Mouse (Mus musculus) natural killer cell, adult 2 months (primary cell): ENCODE measurements around the gene Smco3.

Experiments used
- DNase-seq, 2 experiments: peaks; one replicate each; pipeline ENCODE4 v3.0.0; 2022; ENCODE audit warnings: low spot score in 2 of 2

Gene Smco3

DNA sequence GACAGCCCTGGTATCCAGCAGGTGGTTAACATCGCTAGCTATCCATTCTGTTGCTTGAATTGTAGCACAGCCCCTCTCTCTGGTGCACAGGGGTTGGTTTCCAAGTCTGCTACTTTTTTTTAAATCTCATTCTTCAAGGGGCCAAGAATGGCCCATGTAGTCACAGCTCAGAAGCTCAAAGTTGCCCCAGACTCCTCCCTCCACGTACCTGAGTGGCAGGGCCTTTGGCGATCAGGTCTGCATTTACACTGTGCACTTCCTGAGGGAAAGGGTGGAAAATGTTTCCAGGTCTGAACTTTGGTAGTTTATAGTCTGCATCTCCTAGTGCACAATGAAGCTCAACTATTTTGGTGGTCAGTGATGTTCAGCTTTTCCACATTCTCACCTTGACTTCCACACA is 12.0 kb upstream of the Smco3 start:
- DNase-seq, result no peak

DNA sequence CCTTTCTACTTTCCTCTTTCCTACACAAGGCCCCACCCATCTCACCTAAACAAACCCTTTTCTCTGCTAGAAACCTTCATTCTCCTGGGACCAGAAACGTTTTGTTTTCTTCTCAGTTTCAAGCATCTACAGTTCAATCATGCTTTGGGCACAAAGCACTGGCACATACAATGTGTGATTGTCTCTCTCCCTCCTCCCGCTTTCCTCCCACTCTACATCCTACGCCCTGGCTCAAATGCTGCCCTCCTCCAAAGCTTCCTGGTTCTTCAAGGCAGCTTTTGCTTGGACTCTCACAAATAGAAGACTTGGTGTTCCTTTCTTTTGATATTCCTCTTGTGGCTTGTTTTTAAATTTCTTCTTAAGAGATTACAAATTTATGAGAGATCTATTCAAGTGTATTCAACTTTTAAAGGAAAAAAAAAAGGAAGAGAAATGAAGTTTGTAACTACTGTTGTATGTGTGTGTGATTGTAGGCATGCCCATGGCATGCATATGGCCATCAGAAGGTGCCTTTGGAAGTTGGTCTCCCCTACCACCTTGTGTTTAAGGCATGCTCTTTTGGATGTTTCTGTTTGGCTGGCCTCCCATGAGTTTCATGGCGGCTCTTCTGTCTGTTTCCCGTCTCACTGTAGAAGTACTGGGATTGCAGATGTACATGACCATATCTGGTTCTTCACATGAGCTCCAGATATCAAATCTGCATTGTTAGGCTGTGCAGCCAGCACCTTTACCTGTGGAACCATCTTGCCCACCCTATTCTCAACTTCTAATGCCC is 10.6 kb upstream of the Smco3 start:
- no peak for DNase-seq

DNA sequence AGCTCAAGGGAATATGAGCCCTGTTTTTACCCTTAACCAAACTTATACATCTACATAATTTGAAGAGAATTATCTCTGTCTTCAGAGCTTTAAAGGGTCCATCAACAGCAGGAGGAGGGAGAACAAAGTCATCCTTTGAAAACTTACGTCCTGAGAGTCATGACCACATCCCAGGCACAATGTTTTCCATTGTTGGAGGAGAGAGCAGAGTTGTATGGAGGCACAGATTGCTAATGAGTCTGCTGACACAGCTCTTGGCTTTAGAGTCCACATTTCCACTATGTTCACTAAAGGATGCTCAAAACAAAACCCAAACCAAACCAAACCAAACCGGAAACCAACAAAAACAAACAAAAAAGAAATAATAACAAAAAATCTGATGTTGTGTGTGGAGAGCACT is 9.7 kb upstream of the Smco3 start:
- no peak for DNase-seq

DNA sequence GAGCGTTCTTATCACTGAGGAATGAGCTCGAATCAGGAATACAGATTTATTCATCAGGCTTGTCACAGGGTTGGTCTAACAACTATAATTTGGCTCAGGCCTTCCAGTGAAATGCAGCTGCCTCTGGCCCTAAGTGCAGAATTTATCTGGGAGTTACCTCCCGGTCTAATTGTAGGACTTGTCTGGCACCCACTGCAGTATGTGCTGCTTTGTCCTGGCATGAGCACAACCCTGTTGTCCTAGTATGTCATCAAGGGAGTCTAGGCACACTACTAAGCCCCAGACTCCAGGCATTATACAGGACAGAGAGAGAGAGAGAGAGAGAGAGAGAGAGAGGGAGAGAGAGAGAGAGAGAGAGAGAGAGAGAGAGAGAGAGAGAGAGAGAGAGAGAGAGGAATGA is 2.1 kb upstream of the Smco3 start:
- no peak for DNase-seq

DNA sequence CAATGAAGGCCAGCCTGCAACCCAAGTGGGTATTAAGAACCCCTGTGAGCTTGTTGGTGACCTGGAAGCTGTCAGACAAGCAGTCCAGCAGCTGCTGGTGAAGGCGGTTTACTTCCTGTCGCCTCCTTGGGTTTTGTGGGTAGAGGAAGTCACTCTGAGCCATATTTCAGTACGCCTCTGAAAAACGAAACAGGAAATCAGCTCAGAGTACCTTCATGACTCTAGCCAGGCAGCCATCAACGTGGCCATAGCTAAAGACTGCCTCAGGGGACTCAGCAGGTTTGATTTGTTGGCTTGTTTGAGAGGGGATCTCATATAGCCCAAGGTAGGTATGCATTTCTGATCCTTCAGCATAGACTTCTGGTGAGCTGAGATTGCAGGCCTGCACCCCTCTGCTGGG is 3.5 kb downstream of the Smco3 start:
- DNase-seq, result peak in 1 of 2 experiments; percentile 17

DNA sequence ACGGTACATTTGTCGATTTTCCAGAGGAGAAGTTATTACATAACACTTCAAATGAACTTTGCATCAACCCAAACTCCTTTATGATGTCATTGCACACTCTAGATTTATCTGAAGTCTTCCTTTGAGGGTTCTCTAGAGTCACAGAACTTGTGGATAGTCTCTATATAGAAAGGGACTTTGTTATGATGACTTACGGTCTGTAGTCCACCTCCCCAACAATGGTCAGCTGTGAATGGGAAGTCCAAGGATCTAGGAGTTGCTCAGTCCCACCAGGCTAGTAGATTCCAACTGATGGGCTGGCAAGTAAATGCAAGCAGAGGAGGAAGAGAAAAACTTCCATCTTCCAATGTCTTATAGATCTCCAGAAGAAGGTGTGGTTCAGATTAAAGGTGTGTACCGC is 6.6 kb downstream of the Smco3 start:
- DNase-seq, result no peak

DNA sequence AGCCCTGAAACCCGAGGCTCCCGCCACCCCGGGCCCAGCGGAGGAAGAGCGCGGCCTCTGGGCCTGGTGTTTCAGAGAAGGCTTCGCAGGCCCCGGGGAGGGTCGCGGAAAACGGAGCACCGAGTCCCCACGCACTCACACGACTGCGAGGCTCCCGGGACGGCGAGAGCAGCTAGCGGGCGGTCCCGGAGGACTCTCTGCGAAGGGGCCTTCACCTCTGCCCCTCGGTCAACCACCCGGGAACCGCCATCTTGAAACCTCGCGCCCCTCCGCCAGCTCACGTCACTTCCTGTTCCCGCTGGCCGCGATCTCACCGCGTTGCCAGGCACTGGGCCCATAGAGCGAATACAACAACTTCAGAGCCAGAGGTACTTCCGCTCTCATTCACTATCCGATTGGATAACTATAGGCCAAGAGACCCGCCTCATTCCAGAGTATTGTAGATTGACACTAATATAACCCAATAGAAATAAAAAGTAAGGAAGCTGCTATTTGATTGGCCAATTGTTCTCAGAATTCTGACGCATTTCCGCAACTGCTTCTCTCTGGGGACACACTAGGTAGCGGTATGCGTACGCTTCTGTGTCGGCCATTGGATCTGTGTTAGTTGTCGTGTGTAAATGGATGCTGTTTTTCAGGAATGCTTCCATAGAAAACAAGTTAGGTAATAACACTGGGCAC is 7.2 kb downstream of the Smco3 start, which contains the start of gene Wbp11:
Wbp11 (minus strand) TSS at position 353 of the 681 bp plus-strand sequence.
- DNase-seq, result peak; percentile 96

DNA sequence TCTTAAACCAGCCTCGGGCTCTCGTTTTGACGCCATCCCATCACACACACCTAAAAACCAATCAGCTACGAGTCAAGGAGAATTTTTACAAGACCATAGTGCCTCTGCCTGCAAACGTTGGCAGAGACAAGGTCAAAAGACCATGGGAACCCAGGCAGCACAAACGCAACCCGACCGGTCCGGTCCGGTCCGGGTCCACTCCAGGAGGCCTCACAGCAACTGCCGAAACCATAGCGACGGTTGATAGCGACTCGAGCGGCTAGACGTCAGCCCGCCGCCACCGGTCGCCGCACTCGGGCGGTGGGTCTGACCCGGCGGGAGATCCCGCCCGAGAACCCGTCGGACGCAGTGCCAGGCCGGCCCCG is 7.8 kb downstream of the Smco3 start, which contains the start of gene BC049715:
BC049715 (plus strand) TSS at position 111 of the 365 bp plus-strand sequence.
- DNase-seq, result no peak

DNA sequence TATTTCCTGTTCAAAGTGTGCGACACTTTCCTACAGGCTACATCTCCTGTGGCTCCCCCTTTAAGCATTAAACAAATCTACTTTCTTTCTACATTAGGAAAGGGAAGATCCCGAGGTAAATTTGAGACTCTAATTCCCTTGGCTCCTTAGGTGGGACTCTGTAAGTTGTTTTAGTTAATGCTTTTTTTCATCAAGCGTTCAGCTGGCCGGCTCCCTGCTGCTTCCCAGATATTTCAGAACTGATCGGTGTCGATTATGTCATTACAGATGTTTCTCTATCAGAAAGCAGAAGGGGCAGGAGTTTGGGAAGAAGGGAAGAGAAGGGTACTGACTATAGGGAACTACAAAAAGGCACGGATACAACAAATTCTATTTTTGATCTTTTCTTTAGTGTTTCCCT is 8.1 kb downstream of the Smco3 start:
- no peak for DNase-seq

DNA sequence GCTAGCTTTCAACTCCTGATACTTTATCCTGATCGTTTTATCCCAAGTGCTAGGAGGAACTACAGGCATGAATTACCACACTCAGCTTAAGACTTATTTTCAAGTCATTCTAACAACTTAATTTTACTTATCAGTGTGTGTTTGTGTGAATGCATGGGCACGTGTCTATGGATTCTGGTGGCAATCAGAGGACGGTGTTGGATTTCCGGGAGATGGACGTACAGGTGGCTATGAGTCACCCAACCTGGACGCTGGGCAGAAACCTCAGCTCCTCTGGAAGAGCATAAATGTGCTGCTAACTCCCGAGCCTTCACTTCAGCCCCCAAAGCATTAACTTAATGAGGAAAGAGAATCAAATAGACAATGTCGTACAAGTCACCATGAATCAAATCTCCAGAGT is 10.3 kb downstream of the Smco3 start:
- DNase-seq, result no peak

DNA sequence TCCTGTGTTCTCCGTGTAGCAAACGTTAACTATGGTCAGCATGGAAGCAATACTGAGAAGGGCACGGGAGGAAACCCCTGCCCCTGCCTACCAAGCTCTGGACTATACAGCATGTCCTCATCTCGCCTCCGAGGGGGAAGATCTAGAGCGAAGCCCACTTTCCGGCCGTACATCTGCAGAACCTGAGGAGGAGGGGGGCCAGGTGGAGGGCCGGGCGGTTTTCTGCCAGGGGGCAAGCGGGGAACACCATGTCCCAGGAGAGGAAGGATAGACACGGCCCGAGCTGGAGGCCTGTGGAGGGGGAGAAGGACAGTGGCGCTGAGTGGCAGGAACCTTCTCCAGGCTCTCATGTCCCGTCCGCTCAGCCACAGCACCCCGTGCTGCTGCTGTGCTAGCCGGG is 14.2 kb downstream of the Smco3 start:
- DNase-seq, result no peak

DNA sequence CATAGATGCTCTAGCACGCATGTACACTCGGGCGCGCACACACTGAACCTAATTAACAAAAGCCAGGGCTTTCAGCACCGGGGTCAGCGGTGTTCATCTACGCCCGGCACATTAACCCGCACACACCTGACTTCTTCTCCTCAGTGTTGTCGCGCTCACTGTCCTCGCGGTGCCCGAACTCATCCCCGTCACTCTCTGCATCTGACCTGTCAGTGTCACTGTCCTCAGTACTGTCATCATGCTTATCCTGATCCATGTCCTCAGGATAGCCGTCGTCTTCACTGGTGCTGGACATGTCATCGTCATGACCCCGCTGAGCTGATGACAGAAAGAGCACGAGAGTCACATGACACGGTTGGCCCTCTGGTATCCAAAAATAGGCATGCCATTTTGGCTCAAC is 14.9 kb downstream of the Smco3 start:
- DNase-seq, result no peak

DNA sequence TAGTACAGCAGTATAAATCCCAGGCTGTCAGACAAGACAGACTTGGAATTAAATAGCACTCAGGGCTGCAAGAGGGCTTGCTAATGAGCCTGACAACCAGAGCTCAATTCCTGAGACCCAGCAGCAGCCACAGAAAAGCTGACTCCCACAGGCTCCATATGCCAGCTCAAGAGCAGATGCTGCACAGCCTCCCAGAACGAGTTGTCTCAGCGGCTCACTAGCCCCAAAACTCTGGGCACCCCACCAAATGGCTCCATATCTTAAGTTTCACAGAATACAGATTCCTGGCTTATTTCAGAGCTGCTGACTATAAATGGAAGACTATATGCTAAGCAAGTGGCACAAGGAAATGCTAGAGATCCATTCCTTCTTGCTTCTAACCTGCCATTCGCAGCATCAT is 17.7 kb downstream of the Smco3 start:
- no peak for DNase-seq

DNA sequence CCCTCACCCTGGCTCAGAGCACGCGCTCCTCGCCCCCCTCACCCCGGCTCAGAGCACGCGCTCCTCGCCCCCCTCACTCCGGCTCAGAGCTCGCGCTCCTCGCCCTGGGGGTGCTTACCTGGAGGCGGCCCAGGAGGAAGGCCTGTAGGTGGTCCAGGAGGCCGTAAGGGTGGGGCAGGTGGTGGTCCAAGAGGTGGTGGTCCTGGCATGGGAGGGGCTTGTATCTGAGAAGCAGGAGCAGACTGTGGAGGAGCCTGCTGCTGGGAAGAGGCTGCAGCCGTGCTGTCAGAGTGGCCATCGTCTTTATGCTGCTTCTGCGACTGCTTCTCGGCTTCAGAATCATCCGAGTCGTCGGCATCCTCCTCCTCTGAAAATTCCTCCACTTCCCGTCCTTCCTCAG is 18.4 kb downstream of the Smco3 start:
- DNase-seq, result no peak

DNA sequence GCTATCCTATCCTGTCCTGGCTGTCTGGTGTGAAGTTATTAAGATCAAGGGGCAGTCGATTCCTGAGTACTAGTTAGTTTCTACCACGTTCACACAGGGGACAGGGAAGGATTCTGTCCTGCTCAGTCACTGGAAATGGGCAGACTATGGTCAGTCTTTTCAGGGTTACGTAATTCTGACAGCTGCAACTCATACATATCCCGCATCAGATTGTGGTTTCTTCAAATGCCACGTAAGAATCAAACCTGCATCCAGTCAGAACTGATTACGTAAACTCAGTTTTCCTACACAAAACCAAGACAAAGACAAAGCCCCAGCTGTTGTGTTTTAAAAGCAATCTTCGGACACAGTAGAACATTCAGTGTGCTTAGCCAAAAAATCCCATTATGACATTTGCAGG is 19.9 kb downstream of the Smco3 start:
- no peak for DNase-seq

DNA sequence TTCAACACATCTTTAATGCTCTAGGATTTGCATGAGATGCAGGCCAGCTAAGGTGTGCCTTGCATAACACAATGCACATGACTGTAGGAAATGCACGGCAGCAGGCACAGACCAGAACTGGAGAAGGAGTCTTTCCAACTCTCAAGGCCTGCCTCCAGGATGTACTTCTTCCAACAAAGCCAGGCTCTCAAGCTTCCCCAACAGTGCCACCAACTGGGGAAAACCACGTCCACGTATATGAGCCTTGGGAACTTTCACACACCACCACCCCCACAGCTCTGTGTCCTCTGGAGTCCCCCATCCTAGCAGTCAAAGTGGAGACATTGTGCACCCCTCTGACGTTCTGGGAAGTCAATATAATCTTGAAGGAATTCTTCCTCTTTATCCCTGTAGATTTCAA is 22.1 kb downstream of the Smco3 start:
- DNase-seq, result no peak

DNA sequence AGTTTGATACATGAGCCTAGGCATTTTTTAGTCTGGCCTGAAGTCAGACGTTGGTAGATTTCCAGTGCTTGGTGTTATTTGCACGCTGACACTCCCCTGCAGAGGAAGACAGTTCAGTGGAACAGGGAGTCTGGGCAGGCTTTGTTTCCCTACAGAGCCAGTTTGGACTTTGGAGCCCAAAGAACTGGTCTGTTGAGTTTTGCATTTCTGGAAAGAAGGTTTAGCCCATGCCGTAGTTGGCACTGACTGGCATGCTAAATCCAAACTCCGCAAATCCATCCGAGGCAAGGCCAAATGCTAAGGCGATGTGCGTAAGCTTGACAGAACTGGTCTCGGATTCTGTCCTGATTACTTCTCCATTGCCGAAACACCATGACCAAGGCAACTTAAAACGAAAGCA is 24.1 kb downstream of the Smco3 start:
- DNase-seq, result no peak

DNA sequence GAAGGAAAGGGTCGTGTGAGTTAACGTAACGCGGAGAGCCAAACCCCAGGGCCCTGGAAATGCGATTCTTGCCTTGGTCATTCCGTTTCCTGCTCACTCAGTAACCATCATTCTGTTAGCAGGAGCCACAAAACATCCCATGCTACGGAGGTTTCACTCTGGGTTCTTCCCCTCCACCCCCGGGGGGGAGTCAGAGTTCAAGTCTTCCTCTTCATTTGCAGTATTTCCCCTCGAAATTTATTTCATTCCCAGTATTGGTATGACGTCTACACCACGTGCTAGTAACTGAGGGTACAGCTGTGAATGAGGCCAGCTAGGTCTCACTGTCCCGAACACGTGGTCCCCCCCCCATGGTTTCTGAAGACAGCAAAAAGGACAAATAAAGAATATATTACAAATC is 25.6 kb downstream of the Smco3 start:
- no peak for DNase-seq

DNA sequence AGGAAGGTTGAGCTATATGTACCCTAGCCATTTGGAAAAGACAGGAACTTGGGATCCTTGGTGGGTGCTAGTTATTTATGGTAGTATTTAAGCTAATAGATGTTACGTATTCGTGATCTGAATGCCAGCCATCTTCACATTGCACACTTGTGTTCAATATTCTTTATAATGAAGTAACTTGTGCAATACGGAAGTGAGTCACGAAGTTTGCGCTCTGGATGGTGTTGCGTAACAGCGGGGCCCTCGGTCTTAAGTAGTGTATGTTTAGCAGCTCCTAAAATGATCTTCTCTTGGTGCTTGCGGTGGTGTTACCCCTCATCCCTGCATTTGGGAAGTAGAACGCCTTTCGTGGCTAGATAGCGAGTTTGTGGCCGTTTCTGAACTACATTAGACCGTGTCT is 26.2 kb downstream of the Smco3 start:
- DNase-seq, result peak; percentile 53 to 64

DNA sequence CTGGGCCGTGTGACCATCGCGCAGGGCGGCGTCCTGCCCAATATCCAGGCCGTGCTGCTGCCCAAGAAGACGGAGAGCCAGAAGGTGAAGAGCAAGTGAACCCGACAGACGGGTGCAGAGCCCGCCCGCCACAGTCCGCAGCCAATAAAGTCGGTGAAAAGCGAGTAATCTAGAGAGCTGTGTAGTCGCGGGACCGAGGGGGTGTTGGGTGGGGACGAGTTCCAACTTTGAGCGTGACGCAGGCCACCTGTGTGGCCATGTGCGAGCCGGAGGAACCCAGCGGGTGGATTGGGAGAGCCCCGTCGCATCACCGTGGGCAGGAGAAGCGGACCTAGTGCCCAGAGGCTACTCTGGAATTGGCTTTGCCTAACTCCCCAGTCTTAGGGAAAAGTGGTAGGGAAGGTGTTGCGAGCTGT is 26.6 kb downstream of the Smco3 start:
- peak in 1 of 2 experiments; percentile 50 for DNase-seq

DNA sequence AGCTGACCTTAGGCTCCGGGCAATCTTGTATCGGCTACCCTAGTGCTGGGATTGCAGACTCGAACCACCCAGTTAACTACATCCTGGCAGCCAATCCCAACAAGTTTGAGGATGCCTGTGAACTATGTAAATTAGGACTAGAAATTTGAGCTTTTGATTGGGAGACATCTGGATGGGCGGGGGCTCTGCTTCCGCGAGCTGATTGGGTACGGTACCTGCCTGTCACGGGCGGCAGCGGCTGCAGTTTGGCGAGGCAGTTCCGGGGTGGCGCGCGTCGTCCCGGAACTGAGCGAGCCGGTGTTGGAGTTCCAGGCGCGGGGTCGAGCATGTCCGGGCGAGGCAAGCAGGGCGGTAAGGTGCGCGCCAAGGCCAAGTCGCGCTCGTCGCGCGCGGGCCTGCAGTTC is 27.2 kb downstream of the Smco3 start, which contains the start of gene H2afj:
H2afj (plus strand) TSS at position 231 of the 404 bp plus-strand sequence.
- DNase-seq, result peak; percentile 96 to 97

DNA sequence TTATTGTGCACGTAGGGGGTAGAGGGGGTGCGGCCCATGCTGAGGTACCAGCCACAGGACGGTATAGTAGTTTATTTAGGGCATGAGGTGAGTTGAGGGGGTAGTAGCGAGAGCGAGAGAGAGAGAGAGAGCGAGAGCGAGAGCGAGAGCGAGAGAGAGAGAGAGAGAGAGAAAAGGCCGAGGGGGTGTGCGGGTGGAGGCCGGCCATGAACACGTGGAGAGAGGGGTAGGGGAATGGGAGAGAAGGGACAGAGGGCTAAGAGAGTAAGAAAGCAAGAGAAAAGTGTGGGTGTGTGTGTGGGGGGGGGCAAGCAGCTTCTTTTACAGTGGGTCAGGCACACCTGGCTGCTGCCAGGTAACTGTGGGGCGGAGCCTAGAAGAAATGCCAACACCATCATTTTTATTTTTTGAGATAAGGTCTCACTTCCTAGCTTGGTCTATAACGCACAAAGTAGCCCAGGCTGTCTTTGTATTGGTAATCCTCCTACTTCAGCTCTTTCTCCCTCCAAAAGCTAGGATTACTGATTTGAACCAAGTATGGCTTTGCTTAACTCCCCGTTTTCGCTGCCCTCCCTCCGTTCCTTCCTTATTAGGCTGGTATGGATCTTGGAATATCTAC is 27.7 kb downstream of the Smco3 start:
- no peak for DNase-seq

DNA sequence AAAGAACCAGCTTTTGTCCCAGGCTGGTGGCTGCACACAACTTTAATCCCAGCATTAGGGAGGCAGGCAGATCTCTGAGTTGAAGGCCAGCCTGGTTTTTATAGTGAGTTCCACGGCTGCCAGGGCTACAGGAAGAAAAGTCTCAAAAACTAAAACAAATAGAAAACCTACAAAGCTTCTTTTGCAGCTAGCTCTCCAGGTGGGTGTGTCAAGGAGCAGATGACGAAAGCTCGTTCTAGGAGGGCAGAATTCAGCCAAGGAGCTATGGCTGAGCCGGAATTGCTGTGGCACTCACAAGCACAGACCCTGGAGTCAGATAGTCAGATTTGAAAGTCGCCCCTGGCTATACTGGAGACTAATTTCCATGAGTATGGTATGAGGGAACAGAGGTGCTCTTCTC is 28.4 kb downstream of the Smco3 start:
- DNase-seq, result no peak
